Mouse (Mus musculus) myocyte (in vitro differentiated cells): ENCODE measurements around the gene Cdr2. TPM values are rescaled to one million over a fixed set of nuclear protein-coding genes. Genes with fewer than 3 reads are reported as not detected.
"Not testable (repeated sequence)": the region's sequence is repeated elsewhere in the genome, so short reads cannot be mapped to it uniquely, and the experiment has no call there.

Source experiments
- H3K27me3 ChIP-seq: one replicate; pipeline ENCODE4 v1.6.1; 2011; ENCODE audit not compliant: control insufficient read depth, insufficient read depth, insufficient read length
- H3K36me3 ChIP-seq: one replicate; pipeline ENCODE4 v1.6.1; 2011; ENCODE audit not compliant: control insufficient read depth, insufficient read depth
- H3K4me2 ChIP-seq: one replicate; pipeline ENCODE4 v1.6.1; 2011; ENCODE audit warnings: low read depth, control low read depth
- H3K4me3 ChIP-seq: one replicate; pipeline ENCODE4 v1.5.1; 2011; ENCODE audit warnings: mild to moderate bottlenecking, control low read depth, moderate library complexity
- H3K79me2 ChIP-seq: one replicate; pipeline ENCODE4 v1.6.1; 2011; ENCODE audit not compliant: control insufficient read depth, insufficient read depth
- H3ac ChIP-seq: one replicate; pipeline ENCODE4 v1.6.1; 2011; ENCODE audit not compliant: control insufficient read depth, insufficient read length
- CEBPB ChIP-seq: IDR thresholded peaks from 2 replicates; pipeline ENCODE4 v1.6.1; 2011; ENCODE audit warnings: mild to moderate bottlenecking, moderate library complexity; ENCODE audit not compliant: poor library complexity, insufficient read depth, severe bottlenecking
- E2F4 ChIP-seq: IDR thresholded peaks from one replicate; pipeline ENCODE4 v1.6.1; 2011; ENCODE audit warnings: mild to moderate bottlenecking, control low read depth, moderate library complexity; ENCODE audit not compliant: insufficient read depth
- MYOD1 ChIP-seq, 3 experiments: IDR thresholded peaks; one replicate each; pipeline ENCODE4 v1.6.1; 2011; ENCODE audit warnings: control low read depth in 2 of 3, low read depth in 2 of 3, mild to moderate bottlenecking in 2 of 3, moderate library complexity in 1 of 3; ENCODE audit not compliant: insufficient read length in 2 of 3, control insufficient read depth in 1 of 3
- MYOG ChIP-seq, 3 experiments: IDR thresholded peaks; one replicate each; pipeline ENCODE4 v1.6.1; 2011; ENCODE audit warnings: control low read depth in 2 of 3, low read depth in 2 of 3, mild to moderate bottlenecking in 2 of 3; ENCODE audit not compliant: insufficient read length in 2 of 3, control insufficient read depth in 1 of 3, insufficient read depth in 1 of 3
- POLR2A ChIP-seq: IDR thresholded peaks from one replicate; pipeline ENCODE4 v1.6.1; 2011; ENCODE audit warnings: low read depth, mild to moderate bottlenecking, control low read depth, moderate library complexity; ENCODE audit not compliant: insufficient read length
- POLR2AphosphoS2 ChIP-seq: IDR thresholded peaks from one replicate; pipeline ENCODE4 v1.6.1; 2011; ENCODE audit warnings: low read depth, control low read depth; ENCODE audit not compliant: insufficient read length
- REST ChIP-seq: IDR thresholded peaks from one replicate; pipeline ENCODE4 v1.6.1; 2011; ENCODE audit warnings: mild to moderate bottlenecking, control low read depth, moderate library complexity; ENCODE audit not compliant: insufficient read depth, insufficient read length
- SRF ChIP-seq: IDR thresholded peaks from one replicate; pipeline ENCODE4 v1.6.1; 2011; ENCODE audit warnings: low read depth; ENCODE audit not compliant: control insufficient read depth, insufficient read length
- TCF3 ChIP-seq: IDR thresholded peaks from one replicate; pipeline ENCODE4 v1.6.1; 2011; ENCODE audit warnings: low read depth, control low read depth; ENCODE audit not compliant: insufficient read length
- USF1 ChIP-seq: IDR thresholded peaks from one replicate; pipeline ENCODE4 v1.6.1; 2011; ENCODE audit warnings: low read depth, mild to moderate bottlenecking, control low read depth, moderate library complexity
- polyA plus RNA-seq: library from polyadenylated mRNA; unstranded; fragments of >200 nt; fragmentation: generic; extraction: Trizol; gene quantifications from one replicate; pipeline ENCODE4 v1.2.1, GENCODE M21; 2012; ENCODE audit warnings: missing spikeins

Gene Cdr2
- polyA plus RNA-seq, 1 experiment = 9.6 TPM

- Histone ChIP-seq H3K27me3 (no peaks in the 10 kb centered on the region), H3K79me2 (no peaks in the 10 kb centered on the region), H3K36me3 (no peaks in the 10 kb centered on the region), H3K4me3 (no peak overlapping the region), H3K4me2 (no peak overlapping the region), H3ac (no peak overlapping the region)
- no peak for TF ChIP-seq MYOD1 (IDR thresholded peaks at IDR 0.05; ENCODE audit: control insufficient read depth in 1 of 3, insufficient read length in 2 of 3, low read depth in 2 of 3)
- no peak for TF ChIP-seq REST
- no peak for TF ChIP-seq MYOG (IDR thresholded peaks at IDR 0.05; ENCODE audit: control insufficient read depth in 1 of 3, insufficient read depth in 1 of 3, insufficient read length in 2 of 3, low read depth in 2 of 3)
- no peak for TF ChIP-seq E2F4
- no peak for TF ChIP-seq POLR2AphosphoS2
- TF ChIP-seq POLR2A = no peak
- TF ChIP-seq USF1 = no peak
- TF ChIP-seq SRF = no peak
- no peak for TF ChIP-seq TCF3
- no peak for TF ChIP-seq CEBPB
Measured at GRCm38 (mm10) chr7:120913332-120913731, 68.8 kb downstream of the Cdr2 start.

DNA sequence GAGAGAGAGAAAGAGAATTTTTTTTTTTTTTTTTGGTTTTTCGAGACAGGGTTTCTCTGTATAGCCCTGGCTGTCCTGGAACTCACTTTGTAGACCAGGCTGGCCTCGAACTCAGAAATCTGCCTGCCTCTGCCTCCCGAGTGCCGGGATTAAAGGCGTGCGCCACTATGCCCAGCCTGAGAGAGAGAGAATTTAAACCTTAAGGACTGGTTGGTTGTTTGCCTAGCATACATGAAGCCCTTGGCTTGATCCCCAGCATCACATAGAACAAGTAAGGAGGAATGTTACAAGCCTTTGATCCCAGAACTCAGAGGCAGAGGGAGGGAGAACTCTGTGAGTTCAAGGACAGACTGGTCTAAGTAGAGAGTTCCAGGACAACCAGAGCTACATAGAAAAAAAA, 70.8 kb downstream of the Cdr2 start:
- not testable (repeated sequence) for H3K36me3 ChIP-seq, H3ac ChIP-seq, H3K4me2 ChIP-seq, H3K79me2 ChIP-seq, H3K27me3 ChIP-seq, H3K4me3 ChIP-seq

GRCm38 (mm10) chr7:120910172-120910571, 71.9 kb downstream of the Cdr2 start:
- H3K4me2 ChIP-seq, H3ac ChIP-seq, H3K4me3 ChIP-seq, H3K27me3 ChIP-seq, H3K79me2 ChIP-seq, H3K36me3 ChIP-seq: not testable (repeated sequence)

Other genes starting within 250 kb of the Cdr2 start
- gene Vwa3a, start 243.0 kb downstream of the Cdr2 start, polyA plus RNA-seq = 0.05 TPM
- gene Gm5737, start 169.9 kb downstream of the Cdr2 start, polyA plus RNA-seq = not detected
- gene Eef2k, start 139.5 kb downstream of the Cdr2 start, polyA plus RNA-seq = 32.3 TPM
- 12.0 TPM for gene Polr3e, start 64.6 kb downstream of the Cdr2 start, polyA plus RNA-seq
- gene Mfsd13b, start 197 bp upstream of the Cdr2 start, polyA plus RNA-seq = 0.04 TPM
- gene Mettl9, start 52.1 kb upstream of the Cdr2 start, polyA plus RNA-seq = 23.5 TPM
- gene Igsf6, start 92.3 kb upstream of the Cdr2 start, polyA plus RNA-seq = 0.04 TPM
- 0.35 TPM for gene Otoa, start 99.3 kb upstream of the Cdr2 start, polyA plus RNA-seq